Mouse (Mus musculus) E14TG2a.4 (cell line): ENCODE measurements around the gene Slc13a3.

ENCODE experiments used
- CTCF ChIP-seq: conservative IDR thresholded peaks from 2 replicates; pipeline ENCODE4 v1.5.1; 2014; ENCODE audit warnings: low read length
- NANOG ChIP-seq: IDR thresholded peaks from 2 replicates; pipeline ENCODE4 v1.6.1; 2014; ENCODE audit warnings: borderline replicate concordance, low read length, mixed read lengths

- no peak for TF ChIP-seq CTCF
- no peak for TF ChIP-seq NANOG
These were observed 67.7 kb downstream of the Slc13a3 start for GRCm38 (mm10) chr2:165405351-165405750.
